Mouse (Mus musculus) layer of hippocampus, postnatal 36 days (tissue): ENCODE measurements around the gene Gltp. TPM values are rescaled to one million over a fixed set of nuclear protein-coding genes. Genes with fewer than 3 reads are reported as not detected.
A peak's percentile ranks its signal among the peaks of the same experiment; 100 is the strongest.

Source experiments
- DNase-seq, 2 experiments: peaks; one replicate each; pipeline ENCODE4 v3.0.0; 2022
- total RNA-seq, 2 experiments: library from RNA; stranded (reverse); gene quantifications; 2 replicates each; pipeline ENCODE4 v1.2.3; 2021

The Gltp gene
- total RNA-seq, 2 experiments from 2014 or later, result 27.9 to 33.4 TPM

DNA sequence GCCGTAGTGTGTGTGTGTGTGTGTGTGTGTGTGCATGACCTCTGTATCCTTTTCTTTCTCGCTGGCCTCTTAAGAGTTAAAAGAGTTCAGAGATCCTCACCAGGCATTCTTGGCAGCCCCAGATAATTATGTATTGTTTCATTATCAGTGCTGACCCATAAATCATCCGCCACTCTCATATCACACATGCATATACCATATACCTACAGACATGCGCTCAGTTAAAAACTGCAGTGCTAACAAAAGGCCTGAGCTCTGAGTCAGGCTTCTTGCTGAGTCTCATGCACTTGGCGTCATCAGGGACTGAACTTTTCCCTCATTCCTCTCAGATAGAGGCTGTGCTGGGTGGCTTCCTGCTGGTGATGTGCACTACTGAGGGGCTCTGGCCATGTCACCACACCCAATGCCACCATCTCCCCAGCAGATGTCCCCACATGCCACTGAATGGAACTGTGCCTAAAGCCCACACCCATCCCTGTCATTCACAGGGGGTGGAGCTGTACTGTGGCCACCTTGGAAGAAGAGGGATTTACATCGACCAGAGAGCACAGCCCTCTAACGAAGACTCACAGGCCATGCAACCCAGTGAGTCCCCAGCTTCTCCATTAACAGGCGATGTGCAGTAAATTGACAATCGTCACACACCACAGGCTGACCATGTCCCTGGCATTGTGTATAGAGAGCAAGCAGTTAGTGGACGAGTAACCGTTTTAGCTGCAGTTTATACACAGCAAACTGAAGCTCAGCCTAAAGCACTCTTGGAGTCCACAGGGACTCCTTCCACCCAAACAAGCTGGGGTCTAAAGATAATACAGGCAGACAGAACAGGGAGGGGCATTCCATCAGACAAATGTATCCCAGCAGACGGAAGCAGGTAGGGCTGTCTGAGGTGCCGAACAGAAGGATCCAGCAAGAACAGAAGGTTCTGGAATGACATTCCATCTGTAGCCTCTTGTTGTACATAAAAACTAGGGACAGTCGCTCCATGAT is 11.9 kb upstream of the Gltp start:
- no peak for DNase-seq

DNA sequence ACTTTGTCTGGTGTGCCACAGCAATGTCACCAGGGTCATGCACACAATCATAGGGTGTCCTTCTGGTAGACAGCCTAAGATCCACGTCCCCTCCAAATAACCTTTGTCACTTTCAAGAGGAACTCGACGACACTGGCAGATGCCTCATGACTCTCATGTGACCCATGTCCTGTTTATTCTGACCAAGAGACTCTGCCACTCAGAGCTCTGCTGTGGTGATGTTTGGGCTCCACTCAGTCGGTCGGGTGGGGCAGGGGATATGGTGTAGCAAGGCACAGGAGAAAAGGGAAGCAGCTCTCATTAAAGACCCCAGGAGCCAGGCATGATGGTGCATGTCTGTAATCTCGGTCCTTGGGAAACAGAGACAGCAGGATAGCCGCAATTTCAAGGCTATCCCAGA is 8.2 kb upstream of the Gltp start:
- DNase-seq, result no peak

DNA sequence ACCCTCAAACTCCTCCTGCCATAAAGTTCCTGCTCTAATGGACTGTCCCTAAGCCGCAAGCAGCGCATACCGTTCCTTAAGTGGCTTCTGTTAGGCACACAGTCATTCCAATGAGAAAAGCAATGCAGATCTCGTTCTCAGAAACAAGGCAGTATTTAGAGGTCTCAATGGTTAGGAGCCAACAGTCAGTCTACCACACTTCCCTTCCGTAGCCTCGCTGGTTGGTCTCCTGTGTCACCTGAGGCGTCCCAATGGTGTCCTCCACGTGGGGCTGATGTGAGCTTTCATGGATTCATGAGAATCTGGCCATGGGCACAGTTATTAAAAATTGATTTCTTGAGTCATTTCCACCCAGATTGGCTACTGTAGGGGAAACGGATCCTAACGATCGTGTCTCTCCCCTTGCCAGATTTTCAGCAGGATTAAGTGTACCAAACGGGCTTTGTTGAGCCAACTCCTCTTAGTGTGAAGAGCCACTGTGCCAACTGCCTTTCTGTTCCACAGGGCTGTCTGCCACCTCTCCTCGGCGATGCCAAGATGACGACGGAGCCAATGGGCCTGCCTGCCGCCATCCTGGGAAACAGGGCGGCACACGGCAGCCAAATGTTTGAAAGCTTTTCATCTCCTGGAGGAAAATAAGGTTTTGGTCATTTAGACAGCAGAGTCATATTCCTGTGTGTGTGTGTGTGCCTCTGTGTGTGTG is 7.4 kb upstream of the Gltp start:
- DNase-seq, result peak; percentile 84 to 88

DNA sequence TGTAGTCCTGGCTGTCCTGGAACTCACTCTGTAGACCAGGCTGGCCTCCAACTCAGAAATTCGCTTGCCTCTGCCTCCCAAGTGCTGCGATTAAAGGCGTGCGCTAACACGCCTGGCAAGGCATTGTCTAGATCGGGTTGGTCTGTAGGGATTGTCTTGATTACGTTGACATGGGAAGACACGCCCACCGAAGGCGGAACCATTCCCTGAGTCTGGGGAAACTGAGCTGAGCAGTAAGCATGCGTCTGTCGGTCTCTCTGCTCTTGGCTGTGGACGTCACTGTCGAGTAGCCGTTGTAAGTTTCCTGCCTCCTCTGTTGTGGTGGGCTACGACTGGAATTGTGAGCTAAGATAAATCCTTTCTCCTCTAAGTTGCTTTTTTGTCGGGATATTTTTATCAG is 6.2 kb upstream of the Gltp start:
- no peak for DNase-seq

DNA sequence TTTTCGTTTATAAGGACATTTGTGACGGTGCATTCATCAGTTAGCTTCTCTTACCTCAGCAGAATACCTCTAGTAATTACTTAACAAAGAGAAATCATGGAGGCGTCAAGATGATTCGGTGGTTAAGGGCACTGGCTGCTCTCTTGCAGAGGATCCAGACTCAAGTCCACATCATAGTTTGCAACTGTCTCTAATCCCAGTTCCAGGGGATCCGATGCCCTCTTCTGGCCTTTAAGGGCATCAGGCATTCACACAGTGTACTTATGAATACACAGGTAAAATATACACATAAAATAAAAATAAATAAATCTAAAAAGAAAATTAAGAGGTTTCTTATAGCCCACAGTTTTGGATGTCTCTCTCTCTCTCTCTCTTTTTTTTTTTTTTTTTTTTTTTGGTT is 5.0 kb upstream of the Gltp start:
- DNase-seq, result no peak

DNA sequence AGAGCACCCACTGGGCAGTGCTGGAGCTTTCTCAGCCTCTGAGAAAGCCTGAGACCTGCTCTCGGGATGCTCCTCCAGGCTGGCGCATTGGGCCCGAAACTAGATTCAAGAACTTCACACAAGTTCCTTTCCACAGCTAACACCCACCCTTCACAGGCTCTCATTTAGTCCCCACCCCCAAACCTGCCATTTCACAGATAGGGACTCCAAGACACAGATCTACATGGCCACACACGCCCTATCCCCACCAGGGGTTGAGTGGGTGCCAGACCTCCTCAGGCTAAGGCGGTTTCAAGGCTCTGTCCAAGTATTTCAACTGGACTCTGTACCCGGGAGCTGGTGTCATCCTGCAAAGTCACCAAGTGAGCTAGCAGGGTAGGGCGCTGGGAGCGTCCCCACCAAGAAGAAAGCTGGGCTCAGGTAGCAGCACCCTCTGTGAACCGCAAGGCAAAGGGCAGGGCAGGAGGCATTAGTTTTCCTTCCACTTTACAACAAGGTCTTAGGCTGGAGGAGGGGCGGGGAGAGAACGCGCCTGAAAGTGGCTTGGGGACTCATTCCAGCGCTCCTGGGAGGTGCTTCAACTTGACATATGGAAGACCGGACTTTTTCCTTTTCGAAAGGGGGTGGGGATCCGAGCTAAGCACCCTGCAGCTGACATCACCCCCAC is 951 bp downstream of the Gltp start:
- DNase-seq, result no peak

DNA sequence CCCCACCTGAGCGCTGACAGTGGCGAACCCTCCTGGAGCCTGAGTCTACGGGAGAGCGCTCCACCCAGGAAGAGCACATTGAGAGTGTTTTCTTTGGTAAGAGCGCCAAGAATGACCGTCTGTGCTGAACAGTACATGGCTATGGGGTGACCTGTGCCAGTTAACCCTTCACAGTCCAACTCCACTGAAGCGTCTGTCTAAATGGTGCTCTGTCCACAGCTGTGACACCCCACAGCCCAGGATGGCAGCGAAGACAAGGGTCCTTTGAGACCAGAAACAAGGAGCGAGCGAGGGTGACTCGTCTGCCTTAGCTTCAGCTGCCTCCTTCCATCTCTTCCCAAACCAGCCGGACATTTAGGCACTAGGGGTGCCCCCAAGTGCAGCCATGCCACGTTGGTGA is 2.1 kb downstream of the Gltp start:
- no peak for DNase-seq

DNA sequence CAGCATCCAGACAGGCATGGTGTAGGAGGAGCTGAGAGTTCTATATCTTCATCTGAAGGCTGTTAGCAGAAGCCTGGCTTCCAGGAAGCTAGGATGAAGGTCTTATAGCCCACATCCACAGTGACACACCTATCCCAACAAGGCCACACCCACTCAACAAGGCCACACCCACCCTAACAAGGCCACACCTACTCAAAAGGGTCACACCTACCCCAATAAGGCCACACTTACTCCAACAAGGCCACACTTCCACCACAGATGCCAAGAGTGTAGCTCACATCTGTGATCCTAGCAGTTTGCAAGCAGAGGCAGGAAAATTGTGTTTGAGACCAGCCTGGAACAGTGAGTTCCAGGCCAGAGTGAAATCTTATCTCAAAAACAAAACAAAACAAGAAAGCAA is 2.9 kb downstream of the Gltp start:
- DNase-seq, result no peak

DNA sequence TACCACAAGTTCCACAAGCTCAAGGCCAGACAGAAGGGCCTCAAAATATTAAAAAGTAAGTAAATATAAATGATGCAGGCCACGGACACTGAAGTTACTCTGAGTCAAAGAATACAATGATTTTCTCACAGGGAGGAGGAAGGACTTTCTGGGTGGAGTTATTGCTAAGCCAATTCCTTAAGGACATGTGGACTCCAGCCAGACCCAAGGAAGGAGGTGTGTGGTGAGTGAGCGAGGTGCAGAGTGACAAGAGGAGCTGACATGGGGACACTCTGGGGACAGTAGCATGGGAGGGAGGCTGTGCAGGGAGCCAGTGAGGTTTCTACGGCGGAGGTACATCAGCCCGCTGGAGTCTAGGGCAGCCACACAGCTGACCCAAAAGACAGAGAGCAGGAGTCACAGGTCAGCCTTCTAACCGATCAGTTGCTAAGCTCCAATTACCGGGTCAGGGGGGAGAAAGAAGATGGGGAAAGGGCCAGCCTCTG is 4.0 kb downstream of the Gltp start:
- no peak for DNase-seq

DNA sequence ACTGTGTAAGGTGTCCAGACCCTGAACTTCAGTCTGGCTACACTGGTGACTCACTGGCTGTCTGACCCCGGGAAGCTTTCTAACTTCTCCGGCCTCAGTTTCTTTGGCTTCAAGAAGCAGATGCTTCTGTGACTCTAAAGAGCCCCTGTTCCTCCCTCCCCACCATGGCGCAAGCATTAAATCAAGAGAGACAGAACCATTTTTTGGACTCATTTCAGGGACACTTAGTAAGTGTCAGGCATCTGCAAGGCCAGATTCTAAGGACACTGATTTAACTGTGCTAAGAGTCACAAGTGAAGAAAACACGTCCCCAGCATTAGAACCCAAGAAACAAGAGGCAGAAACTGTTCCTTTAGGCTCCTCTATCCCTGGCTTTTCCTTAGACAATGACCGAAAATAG is 4.8 kb downstream of the Gltp start:
- DNase-seq, result no peak

DNA sequence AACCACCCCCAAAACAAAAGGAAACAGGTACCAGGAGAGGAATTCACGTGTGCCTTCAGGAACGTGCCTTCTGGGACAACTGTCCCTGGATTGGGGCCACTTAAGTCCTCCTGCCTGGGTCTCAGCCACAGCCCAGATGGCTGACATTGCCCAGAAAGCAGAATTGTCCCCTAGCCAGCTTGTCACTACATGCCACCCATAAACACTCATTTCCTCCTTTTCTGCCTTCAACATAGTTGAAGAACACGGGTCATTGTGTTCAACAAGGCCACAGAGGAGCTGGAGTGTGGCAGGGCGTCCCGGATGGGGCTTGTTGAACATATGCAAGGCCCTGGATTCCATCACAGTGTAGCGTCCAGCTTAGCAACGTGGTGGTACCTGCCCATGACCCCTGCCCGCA is 9.1 kb downstream of the Gltp start:
- DNase-seq, result no peak

DNA sequence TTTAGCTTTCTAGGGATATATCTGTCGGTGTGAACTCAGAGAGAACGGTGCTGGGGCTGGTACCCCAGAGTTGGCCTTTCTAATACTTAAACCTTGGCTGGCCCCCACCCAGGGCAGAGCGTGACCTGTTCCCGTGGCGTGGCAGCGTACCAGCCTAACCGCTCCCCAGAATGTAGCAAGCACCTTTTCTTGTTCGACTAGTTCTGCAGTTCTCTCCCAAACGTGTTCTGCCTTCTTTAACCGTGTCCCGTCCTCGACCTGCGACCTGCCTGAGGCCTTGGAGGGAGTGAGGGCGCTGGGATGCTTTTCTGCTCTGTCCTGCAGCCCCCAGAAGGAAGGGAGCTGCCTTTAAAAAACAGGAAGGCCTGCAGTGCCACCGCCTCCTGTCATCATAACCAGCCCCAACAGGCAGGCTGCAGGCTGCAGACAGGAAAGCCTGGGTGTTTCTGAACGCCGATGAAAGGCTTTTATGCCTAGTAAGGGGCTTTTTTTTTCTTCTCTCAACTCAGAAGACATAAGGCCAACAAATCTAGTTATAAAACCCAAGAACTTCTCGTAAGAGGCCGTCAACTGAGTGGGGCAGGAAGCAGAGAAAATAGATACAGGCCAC is 10.0 kb downstream of the Gltp start:
- no peak for DNase-seq

DNA sequence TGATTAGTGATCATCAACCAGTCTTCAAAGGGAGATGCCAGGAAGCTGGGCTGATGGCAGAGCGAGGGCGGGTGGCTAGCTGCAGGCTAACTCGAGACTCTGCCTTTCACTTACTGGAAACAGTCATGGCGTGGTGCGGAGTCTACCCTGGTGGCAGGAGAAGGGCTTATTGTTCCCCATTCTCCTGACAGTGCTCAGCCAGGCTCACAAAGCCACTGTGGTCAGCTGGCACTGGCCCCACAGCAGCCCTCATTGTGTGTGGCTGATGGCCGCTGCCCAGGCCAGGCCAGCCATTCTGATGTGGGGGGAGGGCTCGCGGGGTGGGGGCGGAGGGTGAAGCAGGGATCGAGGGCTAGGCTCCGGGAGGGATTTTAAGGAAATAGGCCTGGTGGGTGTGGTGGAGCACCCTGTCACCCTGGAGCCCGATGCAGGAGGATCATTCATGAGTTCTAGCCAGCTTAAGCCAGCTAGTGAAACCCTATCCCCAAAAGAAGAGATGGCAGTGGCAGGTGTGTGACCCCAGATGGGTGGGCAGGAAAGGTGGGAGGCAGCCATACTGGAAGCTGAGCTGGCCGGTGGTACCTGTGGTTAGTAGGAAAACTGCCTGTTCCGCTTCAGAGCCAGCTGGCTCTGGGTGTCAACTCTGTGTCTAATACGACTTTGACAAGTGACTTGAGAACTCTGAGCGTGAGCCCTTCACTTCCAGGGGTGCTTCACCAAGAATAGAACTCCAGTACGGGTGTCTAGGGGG is 10.8 kb downstream of the Gltp start:
- DNase-seq, result peak; percentile 36 to 40

DNA sequence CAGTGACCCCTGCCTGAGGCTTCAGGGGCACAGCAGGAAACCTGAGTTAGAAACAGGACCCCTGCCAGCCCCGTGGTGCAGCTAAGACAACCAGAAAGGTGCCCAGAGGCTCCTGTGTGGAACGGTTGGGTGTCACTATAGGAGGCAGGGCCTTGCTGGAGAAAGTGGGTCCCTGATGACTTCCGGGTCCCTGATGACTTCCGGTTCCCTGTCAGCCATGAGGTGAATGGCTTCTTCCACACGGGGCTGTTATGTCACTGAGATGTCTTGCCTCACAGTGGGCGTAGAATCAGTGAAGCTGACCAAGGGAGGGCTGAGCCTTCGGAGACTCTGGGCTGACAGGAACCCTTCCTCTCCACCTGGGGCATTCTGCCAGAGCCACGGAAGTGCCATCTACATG is 16.2 kb downstream of the Gltp start:
- no peak for DNase-seq

DNA sequence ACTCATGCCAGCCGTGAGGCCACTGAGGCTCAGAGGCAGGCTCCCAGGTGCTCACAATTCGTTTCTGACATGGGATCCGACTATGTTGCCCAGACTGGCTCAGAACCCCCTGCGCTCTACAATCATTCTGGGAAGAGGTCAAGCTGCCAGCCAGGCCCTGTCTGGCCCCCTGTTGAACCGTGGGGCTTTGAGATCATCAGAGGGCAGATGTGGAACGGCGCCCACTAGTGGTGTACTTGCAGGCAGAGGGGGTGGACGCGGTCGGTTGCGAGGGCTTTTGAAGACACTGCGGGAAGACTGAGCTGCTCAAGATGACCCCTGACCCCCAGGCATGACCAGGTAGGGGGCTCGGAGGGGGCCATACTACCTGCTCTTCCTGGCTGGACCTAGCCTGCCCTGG is 17.7 kb downstream of the Gltp start:
- no peak for DNase-seq

DNA sequence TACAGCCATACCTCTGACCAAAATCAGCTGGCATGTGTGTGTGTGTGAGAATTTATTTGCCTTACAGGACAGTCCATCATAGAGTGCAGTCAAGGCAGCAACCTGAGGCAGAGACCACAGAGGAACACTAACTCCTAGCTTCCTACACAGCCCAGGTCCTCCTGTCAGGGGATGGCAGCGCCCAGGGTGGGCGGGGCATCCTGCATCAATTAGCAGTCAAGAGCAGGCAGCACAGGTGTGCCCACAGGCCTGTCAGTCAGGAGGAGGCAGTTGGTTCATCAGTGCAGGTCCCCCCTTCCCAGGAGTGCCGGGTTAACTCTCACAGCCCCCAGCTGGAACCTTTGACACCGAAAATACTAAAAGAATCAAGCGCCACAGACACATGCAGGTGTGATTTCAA is 21.8 kb downstream of the Gltp start:
- no peak for DNase-seq

DNA sequence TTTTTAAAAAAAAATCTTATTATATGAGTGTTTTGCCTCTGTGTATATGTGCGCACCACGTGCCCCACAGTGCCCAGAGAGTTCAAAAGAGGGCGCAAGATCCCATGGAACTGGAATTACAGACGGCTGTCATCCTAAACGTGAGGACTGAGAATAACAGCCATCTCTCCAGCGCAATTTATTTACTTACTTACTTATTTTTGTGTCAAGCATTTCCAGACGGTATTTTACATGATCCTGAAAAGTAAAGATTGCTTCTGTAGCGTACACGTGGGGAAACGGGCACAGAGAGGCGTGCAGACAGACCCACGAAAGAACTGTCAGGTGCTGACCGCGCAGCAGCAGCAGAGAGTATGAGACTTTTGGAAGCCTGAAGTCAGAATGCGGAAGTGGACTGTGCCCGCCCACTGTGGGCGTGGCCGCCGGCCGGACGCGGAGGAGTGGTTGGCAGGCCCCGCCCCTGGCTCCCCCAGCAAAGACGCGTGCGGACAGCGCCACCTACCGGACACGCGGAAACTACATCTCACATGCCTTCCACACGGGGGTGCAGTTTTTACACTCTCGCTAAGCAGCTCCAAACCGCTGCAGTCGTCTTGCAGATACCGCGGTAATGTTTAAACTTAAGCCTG is 23.4 kb downstream of the Gltp start:
- DNase-seq, result peak; percentile 98 to 99

DNA sequence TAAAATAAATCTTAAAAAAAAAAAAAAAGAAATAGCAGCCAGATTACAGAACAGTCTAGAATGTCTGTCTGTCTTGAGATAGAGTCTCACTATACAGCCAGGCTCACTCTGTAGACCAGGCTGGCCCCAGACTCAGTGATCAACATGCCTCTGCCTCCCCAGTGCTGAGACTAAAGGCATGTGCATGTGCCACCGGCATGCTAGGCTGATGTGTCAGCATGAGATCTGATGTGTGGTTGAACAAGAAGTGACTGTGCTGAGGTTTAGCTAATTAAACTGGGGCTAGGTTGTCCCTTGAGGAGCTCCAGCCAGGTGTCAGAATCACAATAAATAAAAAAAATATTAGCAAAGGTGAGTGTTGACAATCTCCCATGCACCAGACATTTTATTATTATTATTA is 24.1 kb downstream of the Gltp start:
- no peak for DNase-seq

DNA sequence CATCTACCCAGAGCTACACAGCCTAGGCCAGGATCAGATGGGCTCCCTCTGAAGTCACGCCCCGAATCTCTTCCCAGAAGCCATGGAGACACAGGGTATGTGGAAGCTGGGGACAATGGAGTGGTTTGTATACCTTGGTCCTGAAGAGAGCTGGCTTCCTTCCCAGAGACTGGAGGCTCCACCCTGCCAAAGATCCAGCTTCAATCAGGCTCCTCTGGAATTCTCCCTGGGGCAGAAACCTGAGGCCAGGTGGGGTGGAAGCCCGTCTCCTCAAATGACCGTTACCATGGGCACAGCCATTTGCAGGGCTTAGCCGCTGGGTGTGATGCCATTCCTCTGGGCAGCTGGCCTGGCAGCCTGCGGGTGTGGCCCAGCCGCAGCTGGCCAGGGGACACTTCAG is 26.0 kb downstream of the Gltp start:
- DNase-seq, result no peak

DNA sequence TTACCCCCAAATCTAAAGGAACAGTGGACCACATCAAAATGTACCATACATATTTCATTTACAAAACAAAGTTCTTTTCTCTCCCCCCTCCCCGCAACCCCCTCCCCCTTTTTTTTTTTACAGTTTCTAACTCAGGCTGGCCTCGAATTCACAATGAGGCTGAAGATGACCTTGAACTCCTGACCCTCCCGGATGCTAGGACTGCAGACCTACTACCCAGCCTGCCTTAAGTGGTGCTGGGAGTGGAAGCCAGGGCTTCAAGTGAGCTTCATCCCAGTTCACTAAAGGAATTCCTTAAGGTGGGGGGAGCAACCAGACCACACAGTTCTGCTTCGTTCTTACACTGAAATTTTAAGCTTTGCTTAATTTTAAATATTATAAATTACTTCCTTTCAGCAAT is 26.6 kb downstream of the Gltp start:
- no peak for DNase-seq

DNA sequence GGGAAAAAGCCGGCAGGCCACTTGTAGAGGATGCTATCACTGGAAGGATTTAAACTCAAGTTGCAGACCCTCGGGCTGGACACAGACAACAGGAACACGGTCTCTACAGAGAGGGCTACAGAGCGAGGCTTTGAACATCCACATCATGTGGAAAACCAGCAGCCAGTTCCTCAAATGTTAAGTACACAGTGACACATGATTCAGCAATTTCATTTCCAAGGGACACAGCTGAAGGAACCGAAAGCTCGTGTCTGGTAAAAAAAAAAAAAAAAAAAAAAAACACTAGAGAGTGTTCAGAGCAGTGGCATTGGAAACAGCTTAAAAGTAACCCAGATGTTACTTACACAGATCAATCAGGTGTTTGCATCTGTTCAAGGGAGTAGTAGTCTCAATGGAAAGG is 29.8 kb downstream of the Gltp start:
- no peak for DNase-seq

DNA sequence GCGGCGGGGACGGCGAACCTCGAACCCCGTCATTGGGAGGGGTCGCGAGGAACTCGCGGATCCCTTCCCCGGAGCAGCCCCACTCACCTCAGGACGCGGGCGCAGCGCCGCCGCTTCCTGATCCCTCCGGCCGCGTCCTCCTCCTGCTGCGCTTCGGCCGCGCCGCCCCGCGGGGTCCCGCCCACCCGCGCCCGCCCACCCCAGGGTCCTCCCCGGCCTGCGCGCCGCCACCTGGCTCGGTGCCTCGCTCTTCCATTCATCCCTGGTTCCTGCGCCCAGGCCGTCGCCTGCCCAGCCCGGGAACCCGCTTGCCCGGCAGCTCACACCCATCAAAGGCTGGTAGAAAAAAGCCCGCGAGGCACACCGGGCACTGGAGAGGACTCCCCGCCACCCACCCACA is 32.5 kb downstream of the Gltp start, which contains the start of gene Trpv4:
TSS of gene Trpv4 (minus strand) at position 167 of the 400 bp plus-strand sequence.
- DNase-seq, result no peak
